Mouse (Mus musculus) small intestine, adult 2 months (tissue): ENCODE results near the gene Psmc1.

Experiments
- CTCF ChIP-seq: fragments of 200-500 bp; IDR thresholded peaks from 2 replicates; pipeline ENCODE4 v1.5.1; 2012; ENCODE audit warnings: low read depth, mild to moderate bottlenecking, control low read depth, inconsistent platforms, low read length, moderate library complexity, mixed read lengths; ENCODE audit not compliant: insufficient replicate concordance, insufficient read length; ENCODE audit errors: extremely low read depth
- POLR2A ChIP-seq: fragments of 200-500 bp; IDR thresholded peaks from 2 replicates; pipeline ENCODE4 v1.6.1; 2012; ENCODE audit warnings: low read depth, mild to moderate bottlenecking, control low read depth, inconsistent platforms, low read length, moderate library complexity

DNA sequence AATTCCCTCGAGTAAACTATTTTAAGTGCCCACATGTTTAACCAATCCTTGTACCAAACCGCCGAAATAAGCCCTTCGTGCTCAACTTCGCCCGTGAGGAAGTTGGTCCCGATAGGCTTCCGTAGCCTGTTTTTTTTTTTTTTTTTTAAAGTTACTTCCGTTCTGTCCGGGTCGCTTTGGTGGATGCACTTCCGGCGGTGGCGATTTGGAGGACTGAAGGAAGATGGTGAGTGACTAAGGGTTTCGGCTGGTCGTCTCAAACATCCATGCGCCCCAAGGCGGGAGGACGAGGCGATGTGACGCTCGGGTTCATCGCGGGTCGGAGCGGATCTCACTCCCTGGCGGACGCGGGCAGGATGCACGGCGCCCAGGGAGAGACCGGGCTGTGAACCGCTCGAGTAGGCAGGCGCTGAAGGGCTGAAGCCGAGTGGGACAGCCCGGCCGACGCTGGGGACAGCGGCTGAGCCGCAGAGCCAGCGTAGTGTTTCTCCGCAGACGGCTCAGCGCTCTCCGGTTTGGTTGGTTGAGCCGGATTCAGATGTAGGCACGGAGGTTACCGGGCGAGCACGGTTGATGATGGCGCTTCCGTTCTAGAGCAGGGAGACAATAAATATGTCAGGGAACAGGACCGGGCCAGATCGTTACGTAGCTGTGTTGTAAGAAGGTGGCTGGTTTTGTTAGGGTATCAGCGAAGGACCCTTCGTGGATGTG is at the start of gene Psmc1:
- TF ChIP-seq CTCF (no peak), POLR2A (peak; percentile 58; the same call in 1 of the 2 replicates)
